8 mouse cellular contexts compared by ENCODE assay signal in the genomic region with DNA sequence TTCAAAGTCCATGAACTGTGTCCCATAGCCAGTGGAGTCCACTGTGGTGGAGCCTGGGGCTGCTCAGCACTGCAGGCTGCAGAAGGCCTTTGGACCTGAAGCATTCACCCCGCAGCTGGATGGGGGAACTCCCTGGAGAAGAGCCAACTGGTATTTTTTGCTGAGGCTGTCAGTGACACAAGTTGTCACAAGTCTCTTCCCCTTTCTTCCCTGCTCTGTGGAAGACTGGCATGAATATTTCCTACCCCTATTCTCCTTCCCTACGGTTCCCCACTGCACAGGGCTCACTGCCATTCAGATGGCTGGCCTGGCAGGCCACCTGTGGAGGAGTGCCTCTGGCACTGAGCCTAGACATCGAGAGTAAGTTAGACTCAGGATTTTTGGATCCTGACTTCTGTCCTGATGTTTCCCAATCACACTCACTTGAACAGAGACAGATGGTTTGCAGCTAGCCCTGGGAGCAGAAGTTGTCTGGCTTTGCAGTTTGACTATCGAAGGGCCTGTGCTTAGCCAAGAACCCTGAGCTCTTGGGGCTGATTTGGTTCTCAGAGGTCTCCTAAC. TPM values are rescaled to one million over a fixed set of nuclear protein-coding genes. Genes with fewer than 3 reads are reported as not detected.
A peak's percentile ranks its signal among the peaks of the same experiment; 100 is the strongest.
DNase-seq lines count a peak whose midpoint lies in the region; ATAC-seq and TF ChIP-seq lines count a peak whose summit lies in the region.

No protein-coding gene starts in this region.

- peak; percentile 38 to 39 for DNase-seq in layer of hippocampus, adult 2 months (ENCODE audit: low spot score in 2 of 2)
- DNase-seq in lung, postnatal 10 days = peak; percentile 86
- peak; percentile 12 for DNase-seq in testis, postnatal 14 days (ENCODE audit: low spot score)
- no peak for DNase-seq in thymus, postnatal 14 days

- H3K9ac ChIP-seq in neural tube, embryonic 14.5 days (replicated peaks; ENCODE audit: low read depth, low read length) = no peak overlapping the region
- no peak overlapping the region for H3K9ac ChIP-seq in neural tube, embryonic 15.5 days (replicated peaks)
- no peak overlapping the region for H3K9ac ChIP-seq in forebrain, embryonic 16.5 days (replicated peaks; ENCODE audit: low read depth, low read length)
- no peak overlapping the region for H3K9ac ChIP-seq in heart, embryonic 15.5 days

- no peak overlapping the region for H3K4me3 ChIP-seq in neural tube, embryonic 14.5 days (ENCODE audit: low read depth, low read length)
- H3K4me3 ChIP-seq in neural tube, embryonic 15.5 days (replicated peaks) = no peak overlapping the region
- no peak overlapping the region for H3K4me3 ChIP-seq in forebrain, embryonic 16.5 days (replicated peaks; ENCODE audit: low read length)
- no peak overlapping the region for H3K4me3 ChIP-seq in heart, embryonic 15.5 days
- no peak overlapping the region for H3K4me3 ChIP-seq in layer of hippocampus, adult 2 months

- no peaks in the 10 kb centered on the region for H3K9me3 ChIP-seq in neural tube, embryonic 14.5 days (ENCODE audit: control insufficient read depth, low read length)
- H3K9me3 ChIP-seq in neural tube, embryonic 15.5 days (replicated peaks) = no peaks in the 10 kb centered on the region
- no peaks in the 10 kb centered on the region for H3K9me3 ChIP-seq in forebrain, embryonic 16.5 days (ENCODE audit: control insufficient read depth, low read length)
- no peaks in the 10 kb centered on the region for H3K9me3 ChIP-seq in heart, embryonic 15.5 days (replicated peaks)

- no peak overlapping the region for H3K4me2 ChIP-seq in neural tube, embryonic 14.5 days (ENCODE audit: low read depth, low read length)
- no peak overlapping the region for H3K4me2 ChIP-seq in neural tube, embryonic 15.5 days
- H3K4me2 ChIP-seq in forebrain, embryonic 16.5 days (ENCODE audit: low read length) = no peak overlapping the region
- no peak overlapping the region for H3K4me2 ChIP-seq in heart, embryonic 15.5 days

- 49% methylated on average over 4 of the region's 4 CpGs for WGBS in neural tube, embryonic 14.5 days
- 43% methylated on average over 4 of the region's 4 CpGs for WGBS in neural tube, embryonic 15.5 days
- WGBS in forebrain, embryonic 16.5 days = 39% methylated on average over 4 of the region's 4 CpGs
- 27% methylated on average over 4 of the region's 4 CpGs for WGBS in heart, embryonic 15.5 days

- H3K4me1 ChIP-seq in neural tube, embryonic 14.5 days (ENCODE audit: control insufficient read depth, insufficient read depth, low read length) = no peaks in the 10 kb centered on the region
- no peaks in the 10 kb centered on the region for H3K4me1 ChIP-seq in neural tube, embryonic 15.5 days
- H3K4me1 ChIP-seq in forebrain, embryonic 16.5 days (replicated peaks; ENCODE audit: control insufficient read depth, insufficient read depth, low read length) = peaks cover 15% of the 10 kb centered on the region
- peaks cover 18% of the 10 kb centered on the region for H3K4me1 ChIP-seq in heart, embryonic 15.5 days (replicated peaks)

- H3K36me3 ChIP-seq in neural tube, embryonic 14.5 days (ENCODE audit: control insufficient read depth, insufficient read depth, low read length) = no peaks in the 10 kb centered on the region
- no peaks in the 10 kb centered on the region for H3K36me3 ChIP-seq in neural tube, embryonic 15.5 days
- H3K36me3 ChIP-seq in forebrain, embryonic 16.5 days (ENCODE audit: control insufficient read depth, insufficient read depth) = no peaks in the 10 kb centered on the region
- H3K36me3 ChIP-seq in heart, embryonic 15.5 days = no peaks in the 10 kb centered on the region

- TF ChIP-seq CTCF in layer of hippocampus, adult 2 months (conservative IDR thresholded peaks at IDR 0.05) = no peak

- H3K27me3 ChIP-seq in neural tube, embryonic 14.5 days (ENCODE audit: control insufficient read depth, insufficient read depth, low read length) = no peaks in the 10 kb centered on the region
- H3K27me3 ChIP-seq in neural tube, embryonic 15.5 days (replicated peaks) = no peaks in the 10 kb centered on the region
- H3K27me3 ChIP-seq in forebrain, embryonic 16.5 days (replicated peaks; ENCODE audit: control insufficient read depth, insufficient read depth, low read length) = no peaks in the 10 kb centered on the region
- no peaks in the 10 kb centered on the region for H3K27me3 ChIP-seq in heart, embryonic 15.5 days

- no peak overlapping the region for H3K27ac ChIP-seq in neural tube, embryonic 14.5 days (ENCODE audit: low read depth, low read length)
- H3K27ac ChIP-seq in neural tube, embryonic 15.5 days (replicated peaks) = no peak overlapping the region
- H3K27ac ChIP-seq in forebrain, embryonic 16.5 days (ENCODE audit: low read length) = no peak overlapping the region
- H3K27ac ChIP-seq in heart, embryonic 15.5 days = peak overlapping the region; percentile 40
- H3K27ac ChIP-seq in layer of hippocampus, adult 2 months = peak overlapping the region; percentile 86

- peak; percentile 41; the same call in 1 of the 2 replicates for ATAC-seq in neural tube, embryonic 14.5 days (ENCODE audit: low read depth)
- ATAC-seq in neural tube, embryonic 15.5 days (ENCODE audit: low FRiP score) = no peak
- ATAC-seq in forebrain, embryonic 16.5 days = peak; percentile 46; the same call in 1 of the 2 replicates
- ATAC-seq in heart, embryonic 15.5 days (replicated peaks; ENCODE audit: insufficient number of reproducible peaks, insufficient read depth, low FRiP score, low read depth) = peak; percentile 60; the same call in 1 of the 2 replicates

RNA-seq across cellular contexts. Expression of a gene that starts 12.1 kb away (rescaled TPM):
- not detected in 2 replicates for polyA plus RNA-seq in neural tube, embryonic 14.5 days (2014; fragmentation: Nextera tagmentation; extraction: Ambion mirVana)
- polyA plus RNA-seq in neural tube, embryonic 15.5 days (2015; fragmentation: Nextera tagmentation; extraction: Ambion mirVana) = not detected in 2 replicates
- not detected in 2 replicates for polyA plus RNA-seq in forebrain, embryonic 16.5 days (2015; fragmentation: Nextera tagmentation; extraction: Ambion mirVana)
- polyA plus RNA-seq in heart, embryonic 15.5 days (2015; fragmentation: Nextera tagmentation; extraction: Ambion mirVana) = not detected in 2 replicates
- not detected for total RNA-seq in layer of hippocampus, adult 2 months (2021)

Comparison
In these comparisons a context has a peak if more than half of its experiments do, and no peak if none do; other contexts are left out.
1. H3K27ac ChIP-seq: peak in heart, embryonic 15.5 days (single experiment) and layer of hippocampus, adult 2 months (single experiment); none in neural tube, embryonic 14.5 days (single experiment), neural tube, embryonic 15.5 days (single experiment) and forebrain, embryonic 16.5 days (single experiment).